Mouse (Mus musculus) left cerebral cortex, adult 6 months (tissue): Measurements from ENCODE around the gene Zfp362. TPM values are rescaled to one million over a fixed set of nuclear protein-coding genes. Genes with fewer than 3 reads are reported as not detected.

Source experiments
- long read RNA-seq, 2 experiments: library from polyadenylated mRNA; unstranded; transcript quantifications; one replicate each; pipeline ENCODE4 v2.0.0; 2019 to 2020
- polyA plus RNA-seq: library from polyadenylated mRNA; unstranded; fragments of <200 nt; fragmentation: Nextera tagmentation; gene quantifications from 2 replicates; pipeline ENCODE4 v1.2.3, GENCODE M21; 2021

The Zfp362 gene
- 4.2 and 15.8 TPM in 2 replicates for polyA plus RNA-seq
- long read RNA-seq, experiment 1, partial matches to known transcripts: 11 of 14 reads
- long read RNA-seq, experiment 1, other reads (novel, unspliced or antisense): 3 of 14 reads
- long read RNA-seq, experiment 2, partial matches to known transcripts: 4 of 6 reads
- long read RNA-seq, experiment 2, other reads (novel, unspliced or antisense): 2 of 6 reads

GRCm38 (mm10) chr4:128806043-128806826 is at the start of gene Zfp362:
Gene Zfp362 (minus strand): TSS chr4:128806045.

GRCm38 (mm10) chr4:128755064-128755463 is 50.8 kb downstream of the Zfp362 start, which contains the start of gene A3galt2:
Gene A3galt2 (plus strand): TSS chr4:128755364.

Other genes with a start within 250 kb of the Zfp362 start
- gene Zscan20, start 195.9 kb downstream of the Zfp362 start, polyA plus RNA-seq: 1.1 TPM in 2 replicates
- gene Tlr12, start 187.4 kb downstream of the Zfp362 start, polyA plus RNA-seq: 0.29 and 0.80 TPM in 2 replicates
- 10.9 and 11.0 TPM in 2 replicates for gene Phc2, start 151.3 kb downstream of the Zfp362 start, polyA plus RNA-seq
- not detected in 2 replicates for gene A3galt2, start 50.7 kb downstream of the Zfp362 start, polyA plus RNA-seq
- gene Trim62, start 77.5 kb upstream of the Zfp362 start, polyA plus RNA-seq: 4.3 and 10.7 TPM in 2 replicates
- gene Azin2, start 156.4 kb upstream of the Zfp362 start, polyA plus RNA-seq: 7.6 and 26.0 TPM in 2 replicates
- gene Ak2, start 185.9 kb upstream of the Zfp362 start, polyA plus RNA-seq: 36.0 and 36.5 TPM in 2 replicates